Mouse (Mus musculus): ENCODE data around the gene Cgnl1.

Gene Cgnl1

GRCm38 (mm10) chr9:71716995-71717394, 54.4 kb downstream of the Cgnl1 start:
- DNase-seq (ENCODE audit: low spot score), result no peak

- peak; percentile 8 for DNase-seq (ENCODE audit: low spot score)
These were observed 60.6 kb downstream of the Cgnl1 start for GRCm38 (mm10) chr9:71710776-71711175.

GRCm38 (mm10) chr9:71709199-71709598, 62.2 kb downstream of the Cgnl1 start:
- no peak for DNase-seq (ENCODE audit: low spot score)

- no peak for DNase-seq (ENCODE audit: low spot score)
These were observed 63.4 kb downstream of the Cgnl1 start for GRCm38 (mm10) chr9:71707989-71708388.

GRCm38 (mm10) chr9:71704332-71705014, 66.9 kb downstream of the Cgnl1 start:
- no peak for DNase-seq (ENCODE audit: low spot score)

- no peak for DNase-seq (ENCODE audit: low spot score)
These were observed 72.3 kb downstream of the Cgnl1 start for GRCm38 (mm10) chr9:71699087-71699486.

- no peak for DNase-seq (ENCODE audit: low spot score)
These were observed 73.3 kb downstream of the Cgnl1 start for GRCm38 (mm10) chr9:71698116-71698515.

GRCm38 (mm10) chr9:71697189-71697588, 74.2 kb downstream of the Cgnl1 start:
- DNase-seq (ENCODE audit: low spot score), result no peak

- peak; percentile 14 for DNase-seq (ENCODE audit: low spot score)
These were observed 74.6 kb downstream of the Cgnl1 start for GRCm38 (mm10) chr9:71696762-71697161.

- DNase-seq (ENCODE audit: low spot score), result no peak
These were observed 76.3 kb downstream of the Cgnl1 start for GRCm38 (mm10) chr9:71695133-71695532.

- no peak for DNase-seq (ENCODE audit: low spot score)
These were observed 77.2 kb downstream of the Cgnl1 start for GRCm38 (mm10) chr9:71694223-71694622.

GRCm38 (mm10) chr9:71693771-71694170, 77.6 kb downstream of the Cgnl1 start:
- DNase-seq (ENCODE audit: low spot score), result no peak

- no peak for DNase-seq (ENCODE audit: low spot score)
These were observed 79.2 kb downstream of the Cgnl1 start for GRCm38 (mm10) chr9:71692165-71692564.

GRCm38 (mm10) chr9:71689369-71690073, 81.9 kb downstream of the Cgnl1 start:
- DNase-seq (ENCODE audit: low spot score), result no peak

- no peak for DNase-seq (ENCODE audit: low spot score)
These were observed 84.9 kb downstream of the Cgnl1 start for GRCm38 (mm10) chr9:71686463-71686862.

GRCm38 (mm10) chr9:71684772-71685171, 86.6 kb downstream of the Cgnl1 start:
- DNase-seq (ENCODE audit: low spot score), result no peak

- no peak for DNase-seq (ENCODE audit: low spot score)
These were observed 91.0 kb downstream of the Cgnl1 start for GRCm38 (mm10) chr9:71680381-71680780.

- DNase-seq (ENCODE audit: low spot score), result no peak
These were observed 92.1 kb downstream of the Cgnl1 start for GRCm38 (mm10) chr9:71679103-71679815.

- DNase-seq (ENCODE audit: low spot score), result peak; percentile 22
These were observed 94.3 kb downstream of the Cgnl1 start for GRCm38 (mm10) chr9:71676988-71677688.

- DNase-seq (ENCODE audit: low spot score), result peak; percentile 17
These were observed 95.5 kb downstream of the Cgnl1 start for GRCm38 (mm10) chr9:71675799-71676414.

- DNase-seq (ENCODE audit: low spot score), result no peak
These were observed 96.2 kb downstream of the Cgnl1 start for GRCm38 (mm10) chr9:71675216-71675615.

GRCm38 (mm10) chr9:71674476-71674875, 96.9 kb downstream of the Cgnl1 start:
- peak; percentile 34 for DNase-seq (ENCODE audit: low spot score)

All from embryo, embryonic 10 days (tissue).